Mouse (Mus musculus) midbrain, embryonic 12.5 days (tissue): ENCODE results near the gene Gm13279. TPM values are rescaled to one million over a fixed set of nuclear protein-coding genes. Genes with fewer than 3 reads are reported as not detected.
A peak's percentile ranks its signal among the peaks of the same experiment; 100 is the strongest.
"Not testable (repeated sequence)": the region's sequence is repeated elsewhere in the genome, so short reads cannot be mapped to it uniquely, and the experiment has no call there.

ENCODE experiments used
- ATAC-seq: fragments of 200-750 bp; cut with Nextera tagmentation; 2 replicates; pipeline ENCODE4 v1.8.0; 2017; ENCODE audit warnings: low read depth, moderate TSS enrichment, moderate library complexity; ENCODE audit not compliant: low FRiP score
- H3K27ac ChIP-seq: fragments of 300-500 bp; sonication (generic); replicated peaks from 2 replicates; pipeline ENCODE4 v1.5.1; 2016; ENCODE audit warnings: mild to moderate bottlenecking
- H3K27me3 ChIP-seq: fragments of 300-500 bp; sonication (generic); 2 replicates; pipeline ENCODE4 v1.6.1; 2016; ENCODE audit warnings: mild to moderate bottlenecking
- H3K36me3 ChIP-seq: fragments of 300-500 bp; sonication (generic); 2 replicates; pipeline ENCODE4 v1.6.1; 2016
- H3K4me1 ChIP-seq: fragments of 300-500 bp; sonication (generic); 2 replicates; pipeline ENCODE4 v1.6.1; 2016
- H3K4me2 ChIP-seq: fragments of 300-500 bp; sonication (generic); replicated peaks from 2 replicates; pipeline ENCODE4 v1.6.1; 2016; ENCODE audit warnings: mild to moderate bottlenecking, moderate library complexity
- H3K4me3 ChIP-seq: fragments of 300-500 bp; sonication (generic); 2 replicates; pipeline ENCODE4 v1.5.1; 2016; ENCODE audit warnings: mild to moderate bottlenecking
- H3K9ac ChIP-seq: fragments of 300-500 bp; sonication (generic); replicated peaks from 2 replicates; pipeline ENCODE4 v1.6.1; 2016; ENCODE audit warnings: mild to moderate bottlenecking, moderate library complexity
- H3K9me3 ChIP-seq: fragments of 300-500 bp; sonication (generic); 2 replicates; pipeline ENCODE4 v1.6.1; 2016; ENCODE audit warnings: mild to moderate bottlenecking
- WGBS: fragments of 180-500 bp; shearing (Covaris S2); methylation state at CpG from one replicate; pipeline ENCODE4 v1.1.7; 2016; 5-methylcytosine and 5-hydroxymethylcytosine counted together
- polyA plus RNA-seq: library from polyadenylated mRNA; unstranded; fragments of >200 nt; fragmentation: Nextera tagmentation; extraction: Ambion mirVana; gene quantifications from 2 replicates; pipeline ENCODE4 v1.2.1, GENCODE M21; 2016

Gene Gm13279
- polyA plus RNA-seq, 1 experiment from 2014 or later = not detected

DNA sequence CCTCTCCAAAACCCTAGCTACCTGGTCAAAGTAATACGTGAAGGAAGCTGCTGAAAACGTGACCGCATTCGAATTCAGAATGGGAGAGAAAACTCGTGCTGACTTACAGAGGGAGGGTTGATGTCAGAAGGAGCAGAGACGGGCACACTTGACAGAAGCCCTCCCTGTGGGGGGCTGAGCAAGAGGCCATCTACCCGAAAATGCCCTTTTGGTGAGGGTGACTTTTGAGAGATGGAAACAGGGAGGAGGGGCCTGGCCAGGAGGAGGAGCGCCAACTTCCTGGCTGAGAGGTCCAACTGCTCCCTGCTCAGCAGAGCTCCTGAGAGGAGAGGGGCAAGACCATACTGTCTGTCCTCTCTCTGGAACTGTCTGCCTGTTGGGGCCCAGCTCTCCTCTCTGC, 8.0 kb downstream of the Gm13279 start, which contains the start of gene Gm13288:
TSS of gene Gm13288 (plus strand) at position 301 of the 400 bp plus-strand sequence.
- not testable (repeated sequence) for ATAC-seq, H3K27me3 ChIP-seq, H3K9ac ChIP-seq, H3K27ac ChIP-seq, H3K4me1 ChIP-seq, H3K9me3 ChIP-seq, H3K36me3 ChIP-seq
- Histone ChIP-seq H3K4me3 (peak within 1 kb of the TSS; percentile 24; the same call in 1 of the 2 replicates), H3K4me2 (peak within 1 kb of the TSS; percentile 38)
- no CpG with 5 or more reads among the region's 8 CpGs for WGBS

DNA sequence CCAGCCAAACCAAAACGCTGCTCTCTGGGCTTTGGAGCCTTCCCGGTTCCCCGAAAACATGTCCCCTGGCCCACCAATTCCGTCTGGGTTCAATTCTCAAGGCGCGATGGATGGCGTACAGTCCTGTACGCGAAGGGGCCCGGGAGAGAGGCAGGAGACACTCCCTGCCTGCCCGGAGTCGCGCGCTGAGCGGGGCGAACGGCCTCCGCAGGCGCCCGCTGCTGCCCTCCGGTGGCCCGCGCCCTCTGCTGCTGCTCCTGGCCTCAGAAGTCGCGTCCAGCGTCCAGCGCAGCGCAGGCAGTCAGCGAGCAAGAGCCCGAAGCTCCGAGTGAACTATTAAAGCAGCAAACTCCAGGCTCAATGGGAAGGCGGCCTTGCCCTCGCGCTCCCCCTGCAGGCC, 8.6 kb downstream of the Gm13279 start:
- Histone ChIP-seq H3K4me2 (peak overlapping the region; percentile 38), H3K27me3 (peaks cover 10% of the 10 kb centered on the region), H3K4me3 (peak overlapping the region; percentile 24; the same call in 1 of the 2 replicates)
- not testable (repeated sequence) for H3K36me3 ChIP-seq, ATAC-seq, H3K9me3 ChIP-seq, H3K27ac ChIP-seq, H3K9ac ChIP-seq, H3K4me1 ChIP-seq
- 1% methylated on average over 13 of the region's 34 CpGs for WGBS

GRCm38 (mm10) chr4:88815928-88816327, 18.7 kb downstream of the Gm13279 start, which contains the start of gene Ifna7:
TSS of gene Ifna7 (plus strand) at chr4:88816228.
- 62% methylated on average over 3 of the region's 3 CpGs for WGBS
- Histone ChIP-seq H3K4me3 (no peak within 1 kb of the TSS), H3K9me3 (no peaks in the 10 kb centered on the region), H3K27ac (no peak within 1 kb of the TSS), H3K9ac (no peak within 1 kb of the TSS), H3K36me3 (no peaks in the 10 kb centered on the region), H3K27me3 (peaks cover 1% of the 10 kb centered on the region; the same call in 1 of the 2 replicates), H3K4me2 (no peak within 1 kb of the TSS), H3K4me1 (no peaks in the 10 kb centered on the region)
- no peak for ATAC-seq

DNA sequence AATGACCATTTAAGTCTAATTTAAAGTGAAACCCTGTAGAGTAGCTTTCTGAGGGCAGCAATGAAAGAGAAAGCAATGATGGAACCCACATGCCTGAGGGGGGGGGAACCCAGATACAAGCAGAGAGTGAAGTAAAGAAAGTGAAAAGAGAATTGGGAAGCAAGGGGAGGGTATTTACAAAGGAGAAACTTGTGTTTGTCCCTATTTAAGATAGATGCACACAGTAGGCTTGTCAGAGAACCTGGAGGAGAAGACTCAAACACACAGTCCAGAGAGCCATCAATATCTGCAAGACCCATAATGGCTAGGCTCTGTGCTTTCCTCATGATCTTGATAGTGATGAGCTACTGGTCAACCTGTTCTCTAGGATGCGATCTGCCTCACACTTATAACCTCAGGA, 22.5 kb downstream of the Gm13279 start, which contains the start of gene Ifna11:
TSS of gene Ifna11 (plus strand) at position 301 of the 400 bp plus-strand sequence.
- Histone ChIP-seq H3K4me2 (no peak within 1 kb of the TSS), H3K4me3 (no peak within 1 kb of the TSS), H3K27me3 (no peaks in the 10 kb centered on the region), H3K4me1 (no peaks in the 10 kb centered on the region), H3K27ac (no peak within 1 kb of the TSS), H3K9me3 (no peaks in the 10 kb centered on the region), H3K36me3 (no peaks in the 10 kb centered on the region), H3K9ac (no peak within 1 kb of the TSS)
- no peak for ATAC-seq
- 100% methylated on average over 1 of the region's 1 CpGs for WGBS

DNA sequence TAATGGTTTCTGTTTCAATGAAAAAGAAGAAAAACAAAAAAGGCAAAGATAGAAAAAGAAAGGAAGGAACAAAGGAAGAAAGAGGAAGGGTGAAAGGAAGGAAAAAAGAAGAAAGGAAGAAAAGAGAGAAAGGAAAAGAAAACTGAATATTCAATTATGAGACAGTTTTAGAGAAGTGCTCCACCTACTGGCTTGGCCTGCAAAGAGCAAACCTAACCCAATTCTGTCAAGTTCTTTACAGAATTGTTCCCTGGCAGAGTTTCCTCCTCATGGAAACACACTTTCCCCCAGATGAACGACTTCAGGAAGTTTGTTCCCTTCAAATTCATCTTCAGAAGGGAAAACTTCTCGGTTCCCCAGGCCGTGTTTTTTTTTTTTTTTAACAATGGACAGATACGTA, 25.8 kb downstream of the Gm13279 start:
- no peak overlapping the region for H3K4me3 ChIP-seq
- H3K36me3 ChIP-seq = no peaks in the 10 kb centered on the region
- no peak overlapping the region for H3K27ac ChIP-seq
- H3K4me2 ChIP-seq = no peak overlapping the region
- no peaks in the 10 kb centered on the region for H3K9me3 ChIP-seq
- no peak for ATAC-seq
- H3K4me1 ChIP-seq = no peaks in the 10 kb centered on the region
- no peaks in the 10 kb centered on the region for H3K27me3 ChIP-seq
- WGBS = 23% methylated on average over 4 of the region's 4 CpGs
- H3K9ac ChIP-seq = no peak overlapping the region

DNA sequence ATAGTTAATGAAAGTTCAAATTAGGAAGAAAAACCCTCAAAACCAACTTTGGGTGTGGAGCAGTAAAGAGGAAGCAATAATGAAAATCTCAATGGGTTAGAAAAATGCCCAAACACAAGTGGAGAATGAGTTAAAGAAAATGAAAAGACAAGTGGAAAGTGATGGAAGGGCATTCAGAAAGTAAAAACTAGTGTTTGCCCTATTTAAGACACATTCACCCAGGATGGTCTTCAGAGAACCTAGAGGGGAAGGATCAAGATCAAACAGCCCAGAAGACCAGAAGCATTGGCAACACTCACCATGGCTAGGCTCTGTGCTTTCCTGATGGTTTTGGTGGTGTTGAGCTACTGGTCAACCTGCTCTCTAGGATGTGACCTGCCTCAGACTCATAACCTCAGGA, 29.9 kb downstream of the Gm13279 start, which contains the start of gene Ifna6:
TSS of gene Ifna6 (plus strand) at position 301 of the 400 bp plus-strand sequence.
- H3K9me3 ChIP-seq, H3K27ac ChIP-seq, H3K27me3 ChIP-seq, H3K4me3 ChIP-seq, H3K4me1 ChIP-seq, H3K9ac ChIP-seq, ATAC-seq, H3K36me3 ChIP-seq, H3K4me2 ChIP-seq: not testable (repeated sequence)

- H3K4me3 ChIP-seq = no peak overlapping the region
Measured at GRCm38 (mm10) chr4:88830523-88830922, 33.3 kb downstream of the Gm13279 start.

GRCm38 (mm10) chr4:88835225-88835624, 38.0 kb downstream of the Gm13279 start, which contains the start of gene Ifna5:
TSS of gene Ifna5 (plus strand) at chr4:88835525.
- H3K4me3 ChIP-seq, H3K9ac ChIP-seq, H3K27me3 ChIP-seq, H3K9me3 ChIP-seq, H3K36me3 ChIP-seq, ATAC-seq, H3K4me2 ChIP-seq, H3K4me1 ChIP-seq, H3K27ac ChIP-seq: not testable (repeated sequence)
- WGBS = 75% methylated on average over 1 of the region's 1 CpGs

More at GRCm38 (mm10) chr4:88830523-88830922, 33.3 kb downstream of the Gm13279 start:
- H3K27me3 ChIP-seq = no peaks in the 10 kb centered on the region
- H3K36me3 ChIP-seq = no peaks in the 10 kb centered on the region
- H3K27ac ChIP-seq = no peak overlapping the region
- 25% methylated on average over 4 of the region's 4 CpGs for WGBS
- H3K4me1 ChIP-seq = no peaks in the 10 kb centered on the region
- H3K4me2 ChIP-seq = no peak overlapping the region
- ATAC-seq = no peak
- no peaks in the 10 kb centered on the region for H3K9me3 ChIP-seq
- no peak overlapping the region for H3K9ac ChIP-seq

DNA sequence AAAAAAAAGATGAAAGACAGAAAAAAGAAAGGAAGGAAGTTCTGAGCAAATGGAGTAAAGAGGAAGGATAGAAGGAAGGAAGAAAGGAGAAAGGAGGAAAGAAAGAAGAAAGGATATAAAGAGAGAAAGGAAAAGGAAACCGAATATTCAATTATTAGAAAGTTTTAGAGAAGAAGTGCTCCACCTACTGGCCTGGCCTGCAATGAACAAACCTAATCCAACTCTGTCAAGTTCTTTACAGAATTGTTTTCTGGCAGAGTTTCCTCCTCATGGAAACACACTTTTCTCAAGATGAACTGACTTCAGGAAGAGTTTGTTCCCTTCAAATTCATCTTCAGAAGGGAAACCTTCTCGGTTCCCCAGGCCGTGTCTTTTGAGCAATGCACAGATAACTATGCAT, 41.6 kb downstream of the Gm13279 start:
- Histone ChIP-seq H3K4me2 (no peak overlapping the region), H3K27me3 (no peaks in the 10 kb centered on the region), H3K4me3 (no peak overlapping the region), H3K36me3 (no peaks in the 10 kb centered on the region), H3K9me3 (no peaks in the 10 kb centered on the region), H3K4me1 (no peaks in the 10 kb centered on the region), H3K27ac (no peak overlapping the region), H3K9ac (no peak overlapping the region)
- WGBS = 41% methylated on average over 3 of the region's 3 CpGs
- no peak for ATAC-seq

- Histone ChIP-seq H3K9ac (no peak overlapping the region), H3K9me3 (no peaks in the 10 kb centered on the region), H3K4me1 (no peaks in the 10 kb centered on the region), H3K4me2 (no peak overlapping the region), H3K4me3 (no peak overlapping the region), H3K27me3 (no peaks in the 10 kb centered on the region), H3K36me3 (no peaks in the 10 kb centered on the region), H3K27ac (no peak overlapping the region)
- ATAC-seq = no peak
- 83% methylated on average over 3 of the region's 3 CpGs for WGBS
Measured at GRCm38 (mm10) chr4:88840058-88840457, 42.9 kb downstream of the Gm13279 start.

DNA sequence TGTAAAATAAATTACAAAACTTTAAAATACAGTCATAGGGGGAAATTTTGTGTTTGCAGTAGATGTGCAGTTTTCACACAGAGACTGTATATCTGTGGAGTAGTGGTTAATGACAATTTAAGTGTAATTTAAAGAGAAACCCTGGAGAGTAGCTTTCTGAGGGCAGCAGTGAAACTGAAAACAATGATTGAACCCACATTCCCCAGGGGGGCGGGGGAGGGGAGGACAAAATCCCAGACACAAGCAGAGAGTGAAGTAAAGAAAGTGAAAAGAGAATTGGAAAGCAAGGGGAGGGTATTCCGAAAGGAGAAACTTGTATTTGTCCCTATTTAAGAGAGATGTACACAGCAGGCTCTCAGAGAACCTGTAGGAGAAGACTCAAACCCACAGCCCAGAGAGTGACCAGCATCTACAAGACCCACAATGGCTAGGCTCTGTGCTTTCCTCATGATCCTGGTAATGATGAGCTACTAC, 44.3 kb downstream of the Gm13279 start, which contains the start of gene Ifna4:
TSS of gene Ifna4 (plus strand) at position 424 of the 474 bp plus-strand sequence.
- Histone ChIP-seq H3K4me2 (no peak within 1 kb of the TSS), H3K27me3 (no peaks in the 10 kb centered on the region), H3K27ac (no peak within 1 kb of the TSS), H3K4me3 (no peak within 1 kb of the TSS), H3K9ac (no peak within 1 kb of the TSS), H3K9me3 (no peaks in the 10 kb centered on the region), H3K36me3 (no peaks in the 10 kb centered on the region), H3K4me1 (no peaks in the 10 kb centered on the region)
- ATAC-seq = no peak
- 38% methylated on average over 2 of the region's 2 CpGs for WGBS

GRCm38 (mm10) chr4:88845334-88845733, 48.1 kb downstream of the Gm13279 start:
- Histone ChIP-seq H3K4me3 (no peak overlapping the region), H3K36me3 (no peaks in the 10 kb centered on the region), H3K27me3 (no peaks in the 10 kb centered on the region), H3K4me1 (no peaks in the 10 kb centered on the region), H3K4me2 (no peak overlapping the region; the same call in 1 of the 2 replicates), H3K9me3 (no peaks in the 10 kb centered on the region), H3K9ac (no peak overlapping the region), H3K27ac (no peak overlapping the region)
- WGBS = 61% methylated on average over 2 of the region's 2 CpGs
- ATAC-seq = no peak
